Mouse (Mus musculus): ENCODE data around the gene Rbp7.

- TF ChIP-seq CTCF (IDR thresholded peaks at IDR 0.05; ENCODE audit: borderline replicate concordance, insufficient read depth, low read length) = no peak
- TF ChIP-seq POLR2A (IDR thresholded peaks at IDR 0.05; ENCODE audit: low read depth, low read length) = no peak
Observed at GRCm38 (mm10) chr4:149442436-149442835, 12.3 kb downstream of the Rbp7 start.

Measured in embryonic fibroblast, embryonic 13.5 days (primary cell).